Mouse (Mus musculus) heart, adult 2 months (tissue): ENCODE results near the gene Gm5129.

ENCODE experiments used
- CTCF ChIP-seq: fragments of 200-600 bp; IDR thresholded peaks from 2 replicates; pipeline ENCODE4 v1.8.1; 2022; ENCODE audit warnings: antibody characterized with exemption, mild to moderate bottlenecking, moderate library complexity
- EP300 ChIP-seq: fragments of 200-500 bp; IDR thresholded peaks from 2 replicates; pipeline ENCODE4 v1.6.1; 2011; ENCODE audit warnings: low read depth, low read length, control low read depth; ENCODE audit not compliant: insufficient read depth
- POLR2A ChIP-seq: fragments of 200-500 bp; IDR thresholded peaks from 2 replicates; pipeline ENCODE4 v1.6.1; 2011; ENCODE audit warnings: mild to moderate bottlenecking, low read depth, low read length, control low read depth; ENCODE audit not compliant: insufficient read depth

DNA sequence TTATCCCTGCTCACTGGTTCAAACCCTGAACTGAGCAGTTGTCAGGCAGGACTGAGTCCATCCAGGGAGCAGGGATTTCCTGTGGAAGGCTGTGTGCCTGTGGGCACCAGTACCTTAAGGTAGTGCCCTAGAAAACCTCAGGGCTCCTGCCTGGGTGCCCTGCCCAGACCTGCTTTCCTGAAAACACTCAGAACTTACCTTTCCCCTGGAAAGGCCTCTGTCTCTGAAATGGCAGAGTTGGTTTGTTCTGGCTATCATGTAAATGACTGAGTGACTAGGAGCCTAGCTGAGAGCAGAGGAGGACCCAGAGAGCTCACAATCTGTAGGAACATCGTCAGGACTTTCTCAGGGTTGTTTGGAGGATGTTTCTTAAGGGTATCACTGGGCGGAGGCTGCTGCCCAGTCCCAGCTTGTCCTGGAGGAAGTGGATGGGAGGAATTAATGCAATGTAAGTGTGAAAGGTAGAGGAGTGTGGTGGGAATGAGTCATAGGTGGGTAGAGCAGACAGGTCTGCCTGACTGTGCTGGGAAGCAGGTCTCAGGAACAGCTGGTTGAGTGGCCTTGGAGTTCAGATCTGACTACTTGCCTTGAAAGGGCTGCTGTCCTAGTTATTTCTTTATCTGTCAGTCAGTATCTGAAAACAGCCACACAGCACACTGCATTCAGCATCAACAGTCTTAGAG lies 36.1 kb downstream of the Gm5129 start:
- no peak for TF ChIP-seq POLR2A
- no peak for TF ChIP-seq CTCF
- no peak for TF ChIP-seq EP300
